Mouse (Mus musculus) C2C12 (cell line): Measurements from ENCODE around the gene Lmx1b.

Experiments used
- CTCF ChIP-seq: IDR thresholded peaks from one replicate; pipeline ENCODE4 v1.5.1; 2011; ENCODE audit not compliant: control insufficient read depth, insufficient read depth, insufficient read length
- MYOD1 ChIP-seq: IDR thresholded peaks from one replicate; pipeline ENCODE4 v1.6.1; 2011; ENCODE audit warnings: low read depth; ENCODE audit not compliant: control insufficient read depth, insufficient read length

- no peak for TF ChIP-seq MYOD1
- no peak for TF ChIP-seq CTCF
Observed at GRCm38 (mm10) chr2:33546879-33547278, 93.4 kb downstream of the Lmx1b start.
